27 mouse cellular contexts compared by ENCODE assay signal in the genomic region with DNA sequence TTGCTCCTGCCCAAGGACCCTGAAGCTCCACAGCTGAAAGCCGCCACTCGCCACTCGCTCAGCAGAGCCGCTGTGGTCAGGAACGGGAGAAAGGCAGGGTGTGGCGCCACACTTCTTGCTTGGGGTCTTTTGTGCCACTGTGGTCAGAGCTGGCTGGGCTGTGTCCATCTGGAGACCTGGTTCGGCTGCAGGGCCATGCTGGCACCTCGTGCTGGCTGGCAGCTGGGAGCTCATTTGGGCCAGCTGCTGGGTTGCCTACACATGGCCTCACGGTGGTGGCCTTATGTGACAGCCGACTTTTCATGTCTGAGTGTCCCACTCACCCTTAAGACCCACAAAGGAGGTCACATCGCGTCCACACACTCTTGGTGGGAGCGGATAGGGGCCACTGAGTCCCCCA. TPM values are rescaled to one million over a fixed set of nuclear protein-coding genes. Genes with fewer than 3 reads are reported as not detected.
DNase-seq lines count a peak whose midpoint lies in the region; ATAC-seq lines count a peak whose summit lies in the region.
"Had no signal": no experiment of that assay in that cellular context is flagged by ENCODE, and none has a peak within 500 bp of the region (broad histone marks: within the 10 kb centered on the region; RNA-seq: fewer than 3 reads in every experiment).

No protein-coding gene starts in this region.

- DNase-seq in cerebellum, postnatal 10 days = peak; percentile 50 to 52
- no peak for DNase-seq in cerebellum, postnatal 4 days (ENCODE audit: low spot score in 2 of 2)
- DNase-seq in left cerebral cortex, postnatal 4 days = peak; percentile 17
- DNase-seq in left cerebral cortex, adult 11 months (ENCODE audit: low spot score) = no peak
- DNase-seq in limb, embryonic 10.5 days (ENCODE audit: low spot score) = no peak
- DNase-seq in retina, postnatal 1 day = peak; percentile 31
- no peak for DNase-seq in kidney, postnatal 14 days
- DNase-seq: adrenal gland, adult 8-10 months; adrenal gland, postnatal 25 days; cerebellum, adult 11-12 months; cerebellum, adult 8-10 months; embryo, embryonic 11 days; forebrain, postnatal 0 days; gastrocnemius, adult 2 months; gastrocnemius, postnatal 14 days; heart, adult 18-20 months; heart, postnatal 10 days; heart, postnatal 36 days had no signal

- H3K4me2 ChIP-seq in kidney, embryonic 16.5 days (replicated peaks; ENCODE audit: low read depth, low read length) = no peak overlapping the region
- H3K4me2 ChIP-seq: heart, embryonic 12.5 days; heart, embryonic 15.5 days; hindbrain, embryonic 14.5 days had no signal

- H3K4me3 ChIP-seq in limb, embryonic 10.5 days = no peak overlapping the region
- no peak overlapping the region for H3K4me3 ChIP-seq in kidney, embryonic 16.5 days (ENCODE audit: low read length)
- H3K4me3 ChIP-seq: gastrocnemius, adult 2 months; heart, embryonic 12.5 days; heart, embryonic 15.5 days; hindbrain, embryonic 10.5 days had no signal

- H3K27ac ChIP-seq in limb, embryonic 10.5 days = peak overlapping the region; percentile 34; the same call in 1 of the 2 replicates
- H3K27ac ChIP-seq in kidney, embryonic 16.5 days (ENCODE audit: low read length) = no peak overlapping the region
- H3K27ac ChIP-seq: gastrocnemius, adult 2 months; heart, embryonic 15.5 days; hindbrain, embryonic 10.5 days; hindbrain, embryonic 14.5 days had no signal

- no peaks in the 10 kb centered on the region for H3K9me3 ChIP-seq in limb, embryonic 10.5 days (replicated peaks)
- no peaks in the 10 kb centered on the region for H3K9me3 ChIP-seq in kidney, embryonic 16.5 days (ENCODE audit: low read length)
- H3K9me3 ChIP-seq: heart, embryonic 12.5 days; heart, embryonic 15.5 days; hindbrain, embryonic 10.5 days had no signal

- H3K4me1 ChIP-seq in limb, embryonic 10.5 days = peaks cover 18% of the 10 kb centered on the region
- no peaks in the 10 kb centered on the region for H3K4me1 ChIP-seq in kidney, embryonic 16.5 days (ENCODE audit: insufficient read depth, low read length)
- H3K4me1 ChIP-seq: heart, embryonic 15.5 days had no signal

- peaks cover 6% of the 10 kb centered on the region; the same call in 1 of the 2 replicates for H3K27me3 ChIP-seq in limb, embryonic 10.5 days (ENCODE audit: low read depth, poor library complexity, severe bottlenecking)
- H3K27me3 ChIP-seq in kidney, embryonic 16.5 days (ENCODE audit: insufficient read depth, low read length) = no peaks in the 10 kb centered on the region

- ATAC-seq in kidney, embryonic 16.5 days (ENCODE audit: low FRiP score, low TSS enrichment) = no peak
- ATAC-seq: activated CD4-positive, CD25-positive, alpha-beta regulatory T cell, adult 4 months; forebrain, embryonic 14.5 days; forebrain, postnatal 0 days had no signal

- H3K36me3 ChIP-seq in limb, embryonic 10.5 days = no peaks in the 10 kb centered on the region
- no peaks in the 10 kb centered on the region for H3K36me3 ChIP-seq in kidney, embryonic 16.5 days (ENCODE audit: insufficient read depth, low read length)
- H3K36me3 ChIP-seq: heart, embryonic 12.5 days; heart, embryonic 15.5 days; hindbrain, embryonic 10.5 days had no signal

- intact Hi-C loops in left cerebral cortex, postnatal 4 days (cut with DNase I) = no loop called here

- 75% methylated on average over 13 of the region's 13 CpGs for WGBS in limb, embryonic 10.5 days
- 72% methylated on average over 13 of the region's 13 CpGs for WGBS in kidney, embryonic 16.5 days

- H3K9ac ChIP-seq in kidney, embryonic 16.5 days (replicated peaks; ENCODE audit: low read length) = no peak overlapping the region
- H3K9ac ChIP-seq: forebrain, postnatal 0 days; heart, embryonic 12.5 days; heart, embryonic 15.5 days; hindbrain, embryonic 14.5 days had no signal

RNA-seq across cellular contexts. Expression of gene Runx3, which starts 29.8 kb away (rescaled TPM):
- total RNA-seq in left cerebral cortex, postnatal 4 days (2021) = under 1 TPM in 1 of 2 experiments, not detected in 1; 0.08 TPM
- polyA plus RNA-seq in limb, embryonic 10.5 days (2016; fragmentation: Nextera tagmentation; extraction: Ambion mirVana) = 0.05 and 0.08 TPM in 2 replicates
- polyA plus RNA-seq in kidney, embryonic 16.5 days (2015; fragmentation: Nextera tagmentation; extraction: Ambion mirVana) = 0.06 TPM in 1 of 2 replicates, not detected in the other
- total RNA-seq: forebrain, postnatal 0 days had no signal
- polyA plus RNA-seq: cortical plate, adult 2 months; forebrain, embryonic 14.5 days; forebrain, postnatal 0 days; frontal cortex, adult 2 months; hindbrain, embryonic 14.5 days had no signal

Comparison
In these comparisons a context has a peak if more than half of its experiments do, and no peak if none do; other contexts are left out.
1. DNase-seq: peak in cerebellum, postnatal 10 days (2 of 2), left cerebral cortex, postnatal 4 days (single experiment) and retina, postnatal 1 day (single experiment); none in cerebellum, postnatal 4 days (0 of 2), left cerebral cortex, adult 11 months (single experiment), limb, embryonic 10.5 days (single experiment) and kidney, postnatal 14 days (single experiment).